Mouse (Mus musculus) mesoderm, embryonic 11.5 days (tissue): ENCODE measurements around the gene Sgms1.
"Not testable (repeated sequence)": the region's sequence is repeated elsewhere in the genome, so short reads cannot be mapped to it uniquely, and the experiment has no call there.

Experiments
- DNase-seq: peaks from one replicate; pipeline ENCODE4 v3.0.0-alpha.2; 2012; ENCODE audit warnings: low read depth, low spot score

Sgms1 gene

DNA sequence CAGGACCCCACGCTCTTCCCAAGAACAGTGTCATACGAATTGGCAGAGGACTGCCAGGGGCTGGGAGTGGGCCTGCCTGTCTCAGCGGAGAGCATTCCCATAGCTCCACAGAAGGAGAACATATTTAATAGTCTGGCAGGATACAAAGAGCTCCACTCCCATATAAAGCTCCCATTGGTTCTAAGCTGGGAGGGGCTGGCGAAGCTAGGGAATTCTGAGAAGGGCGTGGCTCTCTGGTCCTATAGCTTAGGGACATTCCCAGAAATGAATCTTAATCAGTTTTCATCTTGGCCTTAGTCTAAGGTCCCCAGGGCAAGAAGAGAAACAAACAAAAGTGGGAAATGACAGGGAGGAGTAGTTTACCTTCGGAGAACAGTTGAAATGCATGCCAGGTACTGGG, 247.1 kb downstream of the Sgms1 start:
- DNase-seq = no peak

DNA sequence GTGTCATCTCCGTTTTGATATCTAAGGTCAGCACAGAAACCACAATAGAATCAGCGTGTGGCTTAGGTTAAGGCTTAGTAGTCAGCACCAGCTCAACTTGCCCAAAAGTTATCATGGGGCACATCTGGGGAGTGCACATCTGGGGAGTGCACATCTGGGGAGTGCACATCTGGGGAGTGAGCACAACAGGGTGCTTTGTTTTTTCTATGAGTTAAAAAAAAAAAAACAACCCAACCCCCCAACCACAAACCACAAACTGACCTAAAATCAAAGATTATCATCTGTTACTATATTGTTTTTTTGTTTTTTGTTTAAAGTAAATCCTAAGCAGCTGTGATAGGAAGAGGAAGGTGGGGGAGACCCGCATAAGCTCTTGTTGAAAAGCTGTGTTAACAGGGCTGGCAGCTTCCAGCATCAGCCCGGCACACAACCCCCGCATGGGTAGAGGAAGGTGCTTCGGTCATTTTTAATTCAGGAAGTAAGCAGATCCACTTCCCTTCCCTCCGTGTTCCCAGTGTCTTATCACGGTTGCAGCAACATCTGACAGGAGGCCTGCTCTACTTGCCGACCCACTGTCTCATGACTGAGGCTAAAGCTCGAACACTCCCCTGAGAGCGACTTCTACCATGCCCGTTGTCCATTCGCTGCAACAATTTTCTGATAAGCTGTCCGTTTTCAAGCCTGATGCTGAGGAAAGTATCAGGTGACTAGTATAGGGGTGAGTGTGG, 251.0 kb downstream of the Sgms1 start:
- DNase-seq = no peak

DNA sequence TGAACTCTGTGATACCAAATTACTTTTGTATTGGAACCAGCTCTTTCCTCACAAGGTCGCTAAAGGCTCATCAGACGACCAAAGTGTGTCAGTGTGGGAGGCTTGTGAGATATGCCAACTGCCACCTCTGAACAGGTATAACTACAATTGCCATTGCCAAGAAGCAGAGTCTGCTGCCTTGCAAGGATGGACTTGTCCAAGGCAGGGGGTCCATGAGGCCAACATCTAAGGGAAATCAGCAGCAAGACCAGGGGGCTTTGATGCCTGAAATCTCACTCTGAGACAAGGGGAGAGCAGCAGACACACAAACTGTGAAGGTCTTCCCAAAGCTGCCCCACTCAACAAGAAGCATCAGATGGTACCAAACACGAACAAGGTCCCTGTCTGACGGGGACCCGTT, 251.6 kb downstream of the Sgms1 start:
- DNase-seq = no peak

DNA sequence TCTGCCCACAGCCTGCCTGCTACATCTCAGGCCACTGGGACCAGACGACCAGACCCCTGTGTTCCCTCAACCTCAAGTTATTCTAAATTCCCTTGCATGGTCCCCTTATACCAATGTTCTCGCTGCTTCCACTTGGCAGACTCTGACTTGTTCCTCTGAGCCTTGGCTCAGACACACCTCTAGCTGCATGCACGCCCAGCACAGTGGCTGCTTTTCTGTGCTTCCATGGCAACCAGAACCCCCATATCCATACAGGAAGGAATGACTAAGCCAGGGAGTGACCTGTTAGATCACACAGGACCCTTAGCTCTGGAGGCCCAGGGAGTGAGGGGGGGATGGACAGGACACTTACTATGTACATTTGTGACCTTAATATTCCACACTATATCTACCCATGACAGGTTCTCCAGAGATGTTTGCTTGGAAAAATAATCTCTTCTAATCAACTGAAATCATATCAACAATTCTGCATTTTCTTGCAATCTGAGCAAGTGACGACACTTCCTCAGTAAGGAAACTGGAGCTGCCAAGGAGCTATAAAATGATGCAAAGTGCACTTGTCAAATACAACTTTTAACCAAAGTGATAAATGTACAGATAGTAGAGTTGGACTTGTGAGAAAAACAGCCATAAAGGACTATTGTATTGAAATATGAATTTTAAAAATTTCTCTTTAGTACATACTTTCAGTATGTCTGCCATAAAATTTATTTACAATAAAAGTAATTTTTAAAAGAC, 252.5 kb downstream of the Sgms1 start:
- peak; percentile 16 for DNase-seq

DNA sequence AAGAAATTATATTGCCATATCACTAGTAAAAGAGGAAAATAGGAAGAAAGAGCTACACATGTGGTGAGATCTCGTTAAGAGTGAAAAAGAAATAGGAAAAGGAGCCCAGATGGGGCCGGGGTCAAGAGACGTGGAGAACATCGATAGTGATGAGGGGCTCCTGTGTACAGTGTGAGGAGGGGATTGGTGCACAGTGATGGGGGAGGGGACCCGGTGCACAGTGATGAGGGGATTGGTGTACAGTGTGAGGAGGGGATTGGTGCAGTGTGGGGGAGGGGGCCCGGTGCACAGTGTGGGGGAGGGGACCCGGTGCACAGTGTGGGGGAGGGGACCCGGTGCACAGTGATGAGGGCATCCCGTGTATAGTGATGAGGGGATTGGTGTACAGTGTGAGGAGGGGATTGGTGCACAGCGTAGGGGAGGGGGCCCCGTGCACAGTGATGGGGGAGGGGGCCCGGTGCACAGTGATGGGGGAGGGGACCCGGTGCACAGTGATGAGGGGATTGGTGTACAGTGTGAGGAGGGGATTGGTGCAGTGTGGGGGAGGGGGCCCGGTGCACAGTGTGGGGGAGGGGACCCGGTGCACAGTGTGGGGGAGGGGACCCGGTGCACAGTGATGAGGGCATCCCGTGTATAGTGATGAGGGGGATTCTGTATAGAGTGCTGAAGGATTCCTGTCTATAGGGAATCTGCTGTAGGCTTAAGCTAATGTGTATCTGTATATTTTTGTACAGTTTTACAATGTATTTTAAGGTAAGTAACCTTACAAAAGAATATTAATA, 257.6 kb downstream of the Sgms1 start:
- DNase-seq = not testable (repeated sequence)

DNA sequence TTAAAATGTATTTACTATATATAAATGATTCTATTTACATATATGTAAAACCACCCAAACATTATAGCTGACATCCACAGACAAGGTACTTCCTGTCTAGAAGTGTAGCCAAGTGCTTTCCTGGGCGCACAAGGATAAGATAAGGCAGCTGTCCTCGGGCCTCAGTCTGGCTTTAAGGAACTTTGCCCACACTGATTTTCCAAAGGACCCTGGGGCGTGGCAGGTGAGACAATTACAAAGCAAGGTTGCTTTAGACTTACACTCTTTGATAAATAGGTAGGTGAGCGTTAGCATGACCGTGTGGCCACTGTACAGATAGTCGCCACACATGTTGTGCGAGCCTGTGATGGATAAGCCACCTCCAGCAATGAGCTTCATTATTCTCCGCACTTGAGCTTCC, 260.2 kb downstream of the Sgms1 start:
- DNase-seq = no peak

DNA sequence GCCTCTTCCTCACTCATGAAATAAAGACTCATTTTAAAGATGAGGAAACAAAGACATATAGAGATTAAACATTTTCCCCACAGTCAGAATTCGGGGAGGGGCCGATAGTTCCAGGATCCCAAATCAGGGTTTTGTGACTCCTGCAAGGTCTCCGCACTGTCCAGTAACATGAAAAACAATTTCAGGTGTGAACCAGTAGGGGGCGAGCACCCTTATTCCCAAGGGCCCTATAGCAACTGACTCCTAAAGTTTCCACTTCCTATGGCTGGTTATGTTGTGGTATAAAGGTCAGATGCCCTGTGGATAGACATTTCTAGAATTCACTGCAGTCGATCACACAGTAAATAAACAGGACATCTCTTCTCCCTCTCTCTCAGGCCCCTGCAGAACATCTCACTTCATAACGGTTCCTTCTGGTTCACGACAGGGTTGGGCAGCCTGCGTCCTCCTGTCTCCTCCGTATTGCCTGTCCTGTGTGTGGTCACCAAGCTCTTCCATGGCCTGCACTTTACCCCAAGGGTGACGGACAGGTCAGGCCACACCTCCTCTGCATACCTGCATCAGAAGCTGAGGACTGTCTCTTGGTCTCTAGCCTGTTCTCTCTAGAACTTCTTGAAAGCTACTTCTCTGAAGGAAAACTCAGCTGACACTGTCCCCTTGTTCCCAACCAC, 262.2 kb downstream of the Sgms1 start:
- no peak for DNase-seq

DNA sequence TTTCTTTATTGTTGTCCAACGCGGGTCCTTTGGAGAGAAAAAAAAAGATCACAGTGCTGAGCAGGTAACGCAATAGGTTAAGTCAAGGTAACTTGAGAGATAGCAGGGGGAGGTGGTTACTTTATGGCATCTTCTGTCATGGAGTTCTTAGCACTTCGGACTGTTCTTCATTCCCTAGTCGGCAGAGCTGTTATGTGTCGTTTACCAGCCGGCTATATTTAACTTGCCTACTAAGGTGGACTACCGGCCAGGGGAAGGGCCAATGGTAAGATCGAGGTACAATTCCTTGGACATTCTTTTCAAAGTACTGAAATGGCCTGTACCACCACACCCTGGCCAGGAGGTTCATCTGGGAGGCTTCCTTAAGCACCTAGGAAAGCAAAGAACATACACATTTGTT, 265.4 kb downstream of the Sgms1 start:
- DNase-seq = no peak

DNA sequence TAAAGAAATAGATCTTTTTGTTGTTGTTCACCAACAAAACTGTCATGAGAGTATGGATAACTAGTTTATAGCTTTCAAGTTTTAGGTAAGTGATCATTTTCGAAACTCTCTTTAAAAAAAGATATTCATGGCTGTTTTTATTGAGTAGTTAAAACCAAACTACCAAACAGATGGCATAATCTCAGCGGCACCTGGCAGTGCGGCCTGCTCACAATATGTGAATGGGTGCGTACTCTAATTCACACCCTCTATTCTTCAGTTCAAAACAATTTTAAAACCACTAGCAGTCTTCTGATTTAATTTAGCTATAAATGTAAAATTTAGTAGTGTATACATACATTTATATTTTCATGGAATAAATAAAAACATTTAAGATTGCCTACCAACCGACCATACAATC, 266.3 kb downstream of the Sgms1 start:
- DNase-seq = no peak

DNA sequence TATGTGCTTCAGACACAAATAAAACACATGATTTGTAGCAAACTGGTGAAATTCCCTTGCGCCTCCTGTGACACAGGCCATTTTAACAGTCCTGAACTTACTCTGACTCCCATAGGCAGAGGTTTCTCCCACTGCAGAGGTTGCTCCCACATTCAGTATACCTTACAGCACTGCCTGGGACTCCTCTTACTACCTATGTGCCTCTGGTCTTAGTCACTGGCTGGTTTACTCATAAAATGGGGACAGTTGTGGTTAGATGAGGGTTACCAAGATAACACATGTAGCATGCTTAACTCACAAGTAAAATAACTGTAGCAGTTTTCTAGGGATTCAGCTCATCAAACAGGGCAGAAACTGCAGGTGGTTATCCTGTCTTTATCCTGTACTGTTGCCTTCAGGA, 268.7 kb downstream of the Sgms1 start:
- DNase-seq = no peak

DNA sequence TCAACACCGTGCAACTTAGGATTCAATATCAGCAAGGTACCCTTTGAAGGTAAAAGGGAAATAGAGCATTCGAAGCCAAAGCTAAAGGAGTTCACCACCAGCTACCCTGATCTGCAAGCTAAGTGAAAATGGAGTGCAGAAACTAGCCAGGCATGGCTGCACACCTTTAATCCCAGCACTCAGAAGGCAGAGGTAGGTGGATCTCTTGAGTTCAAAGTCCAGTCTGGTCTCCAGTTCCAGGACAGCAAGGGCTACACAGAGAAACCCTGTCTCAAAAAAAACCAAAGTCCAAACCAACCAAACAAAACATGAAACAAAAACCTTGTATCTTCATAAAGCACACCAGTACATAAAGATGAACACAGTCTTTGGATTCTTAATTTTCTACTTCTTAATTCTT, 269.8 kb downstream of the Sgms1 start:
- no peak for DNase-seq

DNA sequence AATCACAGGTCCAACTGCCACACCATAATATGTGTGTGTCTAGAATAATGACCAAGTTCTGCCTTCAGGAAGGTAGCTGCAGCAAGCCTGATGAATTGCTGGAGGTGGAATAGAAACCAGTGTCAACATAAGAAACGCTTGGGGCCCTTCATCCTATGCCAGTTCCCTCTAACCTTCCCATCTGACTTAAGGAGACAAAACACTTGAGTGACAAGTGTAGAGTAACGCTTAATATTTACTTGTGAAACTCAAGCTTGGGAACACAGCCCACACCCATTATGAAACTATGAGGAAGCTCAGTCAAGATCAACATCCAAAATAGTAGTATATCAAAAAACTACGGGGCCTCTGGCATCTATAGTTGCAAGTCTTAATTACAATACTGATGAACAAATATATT, 271.0 kb downstream of the Sgms1 start:
- DNase-seq = no peak

DNA sequence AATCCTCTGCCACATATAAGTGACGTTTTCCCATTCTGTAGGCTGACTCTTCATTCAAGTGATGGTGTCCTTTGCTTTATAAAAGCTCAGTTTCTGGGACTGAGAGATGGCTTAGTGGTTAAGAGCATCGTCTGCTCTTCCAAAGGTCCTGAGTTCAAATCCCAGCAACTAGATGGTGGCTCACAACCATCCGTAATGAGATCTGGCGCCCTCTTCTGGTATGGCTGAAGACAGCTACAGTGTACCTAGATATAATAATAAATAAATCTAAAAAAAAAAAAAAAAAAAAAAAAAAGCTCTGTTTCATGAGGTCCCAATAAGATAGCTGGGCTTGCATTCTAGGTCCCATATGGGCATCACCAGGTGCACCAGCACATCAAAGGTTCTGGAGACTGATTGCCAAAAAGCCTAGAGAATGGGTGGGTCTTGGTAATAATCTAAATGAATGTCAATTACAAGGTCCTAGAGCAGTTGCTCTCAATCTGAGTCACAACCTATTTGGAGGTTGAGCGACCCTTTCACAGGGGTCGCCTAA, 272.0 kb downstream of the Sgms1 start:
- no peak for DNase-seq

DNA sequence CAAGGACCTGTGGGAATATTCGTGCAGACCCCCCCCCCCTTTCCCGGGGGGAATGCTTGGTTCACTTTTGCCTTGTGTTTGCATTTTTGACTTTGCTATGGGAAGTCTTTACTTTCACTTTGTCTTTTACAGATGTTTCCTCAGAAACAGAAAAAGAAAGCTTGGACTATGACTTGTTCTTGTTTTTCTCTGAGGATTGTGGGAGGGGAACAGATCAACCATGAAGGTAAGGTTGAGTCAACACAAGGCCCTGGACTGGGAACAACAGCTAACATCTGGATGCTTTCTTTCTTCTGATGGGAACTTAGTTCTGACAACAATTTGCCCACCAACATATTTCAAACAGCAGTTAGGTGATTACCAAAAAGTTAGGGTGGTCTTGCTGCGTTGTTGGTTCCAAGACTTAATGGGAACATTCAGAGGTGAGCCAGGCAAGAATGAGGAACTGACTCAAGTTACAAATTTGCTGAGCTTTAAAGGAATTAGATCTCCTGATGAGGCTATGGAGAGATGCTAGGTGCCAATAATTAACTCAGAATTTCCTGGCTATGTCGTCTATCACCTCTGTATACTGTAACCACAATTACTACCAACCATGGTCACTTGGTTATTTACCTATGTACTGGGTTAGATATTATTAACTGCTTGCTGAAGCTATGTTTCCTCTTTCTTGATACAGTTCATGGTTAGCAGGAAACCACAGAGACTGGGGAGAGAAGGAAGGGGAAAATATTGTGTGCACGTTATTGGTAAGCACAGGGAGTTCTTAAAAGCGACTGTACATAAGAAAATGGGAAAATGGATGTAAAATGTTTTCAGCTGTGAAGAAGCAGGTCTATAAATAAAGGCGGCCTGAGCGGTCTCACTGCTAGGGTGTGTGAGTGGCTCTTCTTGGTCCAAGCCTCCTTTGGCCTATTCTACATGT, 277.4 kb downstream of the Sgms1 start:
- DNase-seq = no peak

DNA sequence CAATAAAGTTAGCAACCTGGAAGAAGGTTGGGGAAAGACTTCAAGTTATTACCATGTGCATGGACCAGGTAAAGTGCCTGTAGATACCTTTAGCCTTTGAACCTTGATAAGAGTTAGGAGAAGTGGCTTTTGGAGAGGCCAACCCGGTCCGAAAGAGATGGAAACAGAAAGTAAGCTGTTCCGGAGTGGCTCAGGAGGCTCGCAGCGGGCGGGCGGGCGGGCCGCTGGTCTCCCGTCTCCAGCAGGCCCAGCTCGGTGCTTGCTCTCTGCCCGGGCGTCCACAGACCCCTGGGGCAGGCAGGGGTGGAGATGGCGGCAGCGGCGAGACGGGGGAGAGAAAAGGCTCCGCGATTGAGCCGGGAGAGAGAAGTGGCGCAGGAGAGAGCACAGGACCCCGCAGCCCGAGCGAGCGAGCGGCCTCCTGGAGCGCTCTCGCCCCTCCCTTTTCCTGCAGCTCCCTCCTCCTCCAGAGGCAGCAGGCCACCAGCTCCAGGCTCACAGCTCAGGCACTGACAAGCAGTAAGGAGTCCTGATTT, 281.7 kb downstream of the Sgms1 start, which contains the start of gene Asah2:
Asah2 (minus strand) TSS at position 441 of the 536 bp plus-strand sequence.
- peak; percentile 75 for DNase-seq

DNA sequence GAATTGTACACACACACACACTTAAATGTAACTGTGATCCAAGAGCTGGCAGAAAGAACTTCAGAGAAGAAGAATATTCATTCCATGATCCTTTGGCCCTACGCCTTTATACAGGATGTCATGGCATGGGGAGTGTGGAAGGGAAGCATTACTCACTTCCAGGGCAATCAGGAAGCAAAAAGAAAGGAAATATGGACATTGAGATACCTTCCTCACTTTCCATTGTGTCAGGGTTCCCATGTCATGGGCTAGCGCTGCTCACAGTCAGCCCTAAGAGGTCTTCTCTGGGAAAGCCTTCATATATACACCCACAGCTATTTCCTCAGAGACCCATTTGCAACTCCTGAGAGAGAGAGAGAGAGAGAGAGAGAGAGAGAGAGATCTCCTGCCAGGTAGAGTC, 282.8 kb downstream of the Sgms1 start:
- DNase-seq = no peak

DNA sequence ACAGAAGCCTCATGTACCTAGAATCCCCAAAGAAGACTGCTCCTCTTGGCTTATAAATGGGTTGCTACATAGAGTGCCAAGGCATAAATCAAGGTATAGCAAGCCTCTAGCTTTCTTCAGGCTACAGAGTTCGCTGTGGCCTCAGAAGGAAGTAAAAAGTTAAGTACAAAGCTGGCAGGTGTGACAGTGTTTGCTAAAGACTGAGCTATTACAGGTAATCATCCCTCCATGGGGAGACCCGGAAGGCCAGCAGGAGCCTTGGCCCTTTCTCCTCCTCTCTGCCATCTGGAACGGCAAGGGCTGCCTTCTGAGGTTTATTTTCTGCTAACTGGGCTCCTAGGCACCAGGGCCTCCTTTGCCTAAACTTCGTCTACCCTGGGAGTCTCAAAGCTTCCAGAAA, 285.3 kb downstream of the Sgms1 start:
- DNase-seq = no peak

DNA sequence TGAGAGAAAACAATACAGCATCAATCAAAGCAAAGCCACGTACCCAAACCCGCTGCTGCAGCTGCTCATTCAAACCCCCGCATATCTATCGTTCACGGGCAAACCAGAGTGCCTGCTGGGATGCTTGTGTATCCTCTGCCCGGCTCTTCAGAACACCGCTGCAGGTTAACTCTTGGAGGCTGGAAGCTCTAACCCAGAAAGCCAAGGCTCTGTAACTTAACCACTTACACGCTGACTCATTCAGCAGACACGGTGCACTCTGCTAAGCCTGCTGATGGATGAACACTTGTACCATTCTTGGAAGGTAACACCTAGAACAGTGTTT, 286.6 kb downstream of the Sgms1 start:
- peak; percentile 37 for DNase-seq

DNA sequence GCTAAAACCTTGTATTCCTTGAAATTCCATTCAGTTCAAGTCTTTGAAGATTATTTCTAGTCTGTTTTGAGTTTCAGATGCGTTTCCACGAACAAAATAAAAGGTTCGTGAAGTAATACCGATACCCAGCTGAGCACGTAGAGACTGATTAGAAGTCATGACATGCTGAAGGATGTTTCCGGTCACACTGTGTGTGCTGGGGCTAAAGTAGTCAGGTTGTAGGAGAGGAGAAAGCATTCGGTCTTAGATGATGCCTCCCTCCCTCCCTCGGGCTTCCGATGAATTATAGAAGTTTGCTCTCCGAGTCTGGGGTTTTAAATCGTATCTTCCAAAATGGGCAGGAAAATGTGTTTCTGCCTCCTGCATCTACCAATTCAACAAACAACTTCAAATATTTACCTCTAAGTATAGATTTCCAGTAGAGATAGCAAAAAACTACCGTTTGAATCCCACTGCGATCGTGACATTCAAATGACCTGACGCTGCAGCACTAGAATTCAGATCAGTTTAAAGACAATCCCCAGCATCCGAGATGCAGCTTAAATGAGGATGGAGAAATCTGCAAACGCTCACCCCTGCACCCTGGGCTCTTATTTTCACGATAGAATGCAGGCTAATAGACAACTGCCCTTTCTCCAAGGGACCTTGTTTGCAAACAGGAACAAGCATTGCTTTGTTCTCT, 287.1 kb downstream of the Sgms1 start:
- no peak for DNase-seq

DNA sequence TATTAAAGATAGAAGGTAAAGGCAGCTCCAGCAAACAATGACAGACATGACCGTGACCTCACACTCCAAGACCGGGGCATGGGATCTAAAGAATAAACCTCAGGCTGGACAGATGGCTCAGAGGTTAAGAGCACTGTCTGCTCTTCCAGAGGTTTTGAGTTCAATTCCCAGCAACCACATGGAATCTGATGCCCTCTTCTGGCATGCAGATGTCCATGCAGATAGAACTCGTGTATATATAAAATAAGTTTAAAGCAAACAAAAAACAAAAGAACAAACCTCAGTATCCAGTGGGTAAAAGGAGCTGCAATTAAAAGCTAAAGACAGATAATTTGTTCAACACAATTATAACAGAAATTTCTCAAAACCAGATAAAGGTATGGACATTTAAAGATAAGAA, 290.9 kb downstream of the Sgms1 start:
- DNase-seq = no peak
